ENCODE assay signal across 11 mouse cellular contexts in the genomic region with DNA sequence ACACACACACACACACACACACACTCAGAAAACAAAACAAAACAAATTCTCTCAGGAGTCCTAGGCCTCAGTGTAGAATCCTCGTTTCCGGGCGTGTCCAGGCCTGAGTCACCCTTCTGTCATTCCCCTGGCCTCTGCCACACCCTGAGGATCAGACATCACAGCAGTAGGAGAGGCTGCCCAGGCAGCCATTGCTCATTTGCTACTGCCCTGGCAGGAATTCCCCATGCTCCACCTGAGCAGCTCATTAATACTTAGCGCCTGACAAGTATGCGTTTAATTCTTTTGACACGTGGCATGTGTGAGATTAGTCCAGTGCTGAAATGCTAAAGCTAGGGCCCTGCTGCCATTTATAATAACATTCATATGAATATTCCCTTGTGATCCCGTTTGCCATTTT. TPM values are rescaled to one million over a fixed set of nuclear protein-coding genes. Genes with fewer than 3 reads are reported as not detected.
DNase-seq lines count a peak whose midpoint lies in the region; ATAC-seq lines count a peak whose summit lies in the region.
"Had no signal": no experiment of that assay in that cellular context is flagged by ENCODE, and none has a peak within 500 bp of the region (broad histone marks: within the 10 kb centered on the region; RNA-seq: fewer than 3 reads in every experiment).

No protein-coding gene starts in this region.

- no peak overlapping the region for H3K9ac ChIP-seq in neural tube, embryonic 12.5 days
- H3K9ac ChIP-seq in neural tube, embryonic 15.5 days (replicated peaks) = no peak overlapping the region
- no peak overlapping the region for H3K9ac ChIP-seq in hindbrain, embryonic 16.5 days (ENCODE audit: low read depth, low read length)
- no peak overlapping the region for H3K9ac ChIP-seq in stomach, embryonic 16.5 days (ENCODE audit: low read length)
- H3K9ac ChIP-seq in liver, embryonic 11.5 days (ENCODE audit: low read depth, low read length) = no peak overlapping the region

- ATAC-seq in neural tube, embryonic 12.5 days (ENCODE audit: low FRiP score, low read depth) = peak; percentile 48; the same call in 1 of the 2 replicates
- no peak for ATAC-seq in neural tube, embryonic 15.5 days (ENCODE audit: low FRiP score)
- ATAC-seq in hindbrain, embryonic 16.5 days = peak; percentile 69
- peak; percentile 91; the same call in 1 of the 2 replicates for ATAC-seq in stomach, embryonic 16.5 days (ENCODE audit: insufficient read depth, low FRiP score)
- no peak for ATAC-seq in liver, embryonic 11.5 days (replicated peaks; ENCODE audit: low FRiP score)

- H3K27me3 ChIP-seq in neural tube, embryonic 12.5 days (replicated peaks) = no peaks in the 10 kb centered on the region
- H3K27me3 ChIP-seq in neural tube, embryonic 15.5 days (replicated peaks) = no peaks in the 10 kb centered on the region
- no peaks in the 10 kb centered on the region for H3K27me3 ChIP-seq in hindbrain, embryonic 16.5 days (replicated peaks; ENCODE audit: control insufficient read depth, insufficient read depth, low read length)
- no peaks in the 10 kb centered on the region for H3K27me3 ChIP-seq in stomach, embryonic 16.5 days (ENCODE audit: control insufficient read depth, insufficient read depth, low read length)
- H3K27me3 ChIP-seq in liver, embryonic 11.5 days (replicated peaks; ENCODE audit: control insufficient read depth, insufficient read depth, low read length) = no peaks in the 10 kb centered on the region

- no peaks in the 10 kb centered on the region for H3K36me3 ChIP-seq in neural tube, embryonic 12.5 days
- H3K36me3 ChIP-seq in neural tube, embryonic 15.5 days = no peaks in the 10 kb centered on the region
- no peaks in the 10 kb centered on the region for H3K36me3 ChIP-seq in hindbrain, embryonic 16.5 days (ENCODE audit: control insufficient read depth, insufficient read depth, low read length)
- H3K36me3 ChIP-seq in stomach, embryonic 16.5 days (ENCODE audit: control insufficient read depth, insufficient read depth, low read length) = no peaks in the 10 kb centered on the region
- no peaks in the 10 kb centered on the region for H3K36me3 ChIP-seq in liver, embryonic 11.5 days (ENCODE audit: control insufficient read depth, insufficient read depth, low read length)

- H3K4me1 ChIP-seq in neural tube, embryonic 12.5 days = no peaks in the 10 kb centered on the region
- no peaks in the 10 kb centered on the region; the same call in none of the 2 replicates for H3K4me1 ChIP-seq in neural tube, embryonic 15.5 days
- 0 out of 2 replicates have a peak, but pooled peaks cover 2% of the 10 kb centered on the region for H3K4me1 ChIP-seq in hindbrain, embryonic 16.5 days (ENCODE audit: control insufficient read depth, insufficient read depth, low read depth, low read length)
- no peaks in the 10 kb centered on the region for H3K4me1 ChIP-seq in stomach, embryonic 16.5 days (ENCODE audit: control insufficient read depth, insufficient read depth, low read length)
- H3K4me1 ChIP-seq in liver, embryonic 11.5 days (replicated peaks; ENCODE audit: control insufficient read depth, insufficient read depth, low read length) = no peaks in the 10 kb centered on the region

- H3K9me3 ChIP-seq in neural tube, embryonic 12.5 days = no peaks in the 10 kb centered on the region
- H3K9me3 ChIP-seq in neural tube, embryonic 15.5 days (replicated peaks) = no peaks in the 10 kb centered on the region
- no peaks in the 10 kb centered on the region for H3K9me3 ChIP-seq in hindbrain, embryonic 16.5 days (ENCODE audit: control insufficient read depth, low read length)
- no peaks in the 10 kb centered on the region for H3K9me3 ChIP-seq in stomach, embryonic 16.5 days (replicated peaks; ENCODE audit: control insufficient read depth, low read length)
- H3K9me3 ChIP-seq in liver, embryonic 11.5 days (ENCODE audit: control insufficient read depth, low read length) = no peaks in the 10 kb centered on the region

- H3K4me3 ChIP-seq in neural tube, embryonic 12.5 days = no peak overlapping the region
- H3K4me3 ChIP-seq in neural tube, embryonic 15.5 days (replicated peaks) = no peak overlapping the region
- H3K4me3 ChIP-seq in hindbrain, embryonic 16.5 days (ENCODE audit: low read length) = no peak overlapping the region
- H3K4me3 ChIP-seq in stomach, embryonic 16.5 days (replicated peaks; ENCODE audit: low read length) = no peak overlapping the region
- H3K4me3 ChIP-seq in liver, embryonic 11.5 days (ENCODE audit: low read depth, low read length) = no peak overlapping the region
- H3K4me3 ChIP-seq: erythroblast, embryonic 14.5 days; myocyte had no signal

- DNase-seq in heart, adult 11 months = peak; percentile 82
- DNase-seq in heart, postnatal 4 days = no peak
- DNase-seq in liver, embryonic 11.5 days (ENCODE audit: low spot score) = no peak
- DNase-seq in gastrocnemius, postnatal 25 days = no peak
- DNase-seq: spleen, adult 18-20 months had no signal

- H3K4me2 ChIP-seq in neural tube, embryonic 12.5 days (replicated peaks) = no peak overlapping the region
- no peak overlapping the region for H3K4me2 ChIP-seq in neural tube, embryonic 15.5 days
- H3K4me2 ChIP-seq in hindbrain, embryonic 16.5 days (ENCODE audit: low read length) = no peak overlapping the region
- no peak overlapping the region for H3K4me2 ChIP-seq in stomach, embryonic 16.5 days (ENCODE audit: low read depth, low read length)
- H3K4me2 ChIP-seq in liver, embryonic 11.5 days = no peak overlapping the region

- H3K27ac ChIP-seq in neural tube, embryonic 12.5 days = no peak overlapping the region
- H3K27ac ChIP-seq in neural tube, embryonic 15.5 days (replicated peaks) = no peak overlapping the region
- no peak overlapping the region for H3K27ac ChIP-seq in hindbrain, embryonic 16.5 days (ENCODE audit: low read depth, low read length)
- no peak overlapping the region for H3K27ac ChIP-seq in stomach, embryonic 16.5 days (ENCODE audit: low read length)
- H3K27ac ChIP-seq in liver, embryonic 11.5 days (ENCODE audit: low read depth, low read length) = no peak overlapping the region

- WGBS in neural tube, embryonic 12.5 days = 79% methylated on average over 7 of the region's 7 CpGs
- 69% methylated on average over 7 of the region's 7 CpGs for WGBS in neural tube, embryonic 15.5 days
- 57% methylated on average over 7 of the region's 7 CpGs for WGBS in hindbrain, embryonic 16.5 days
- 47% methylated on average over 7 of the region's 7 CpGs for WGBS in stomach, embryonic 16.5 days
- 82% methylated on average over 7 of the region's 7 CpGs for WGBS in liver, embryonic 11.5 days

RNA-seq across cellular contexts. Expression of a gene that starts 25.0 kb away (rescaled TPM):
- 1 to 10 TPM; 1.5 TPM for total RNA-seq in heart, postnatal 4 days (2021)
- not detected in 2 replicates for polyA plus RNA-seq in neural tube, embryonic 12.5 days (2016; fragmentation: Nextera tagmentation; extraction: Ambion mirVana)
- polyA plus RNA-seq in neural tube, embryonic 15.5 days (2015; fragmentation: Nextera tagmentation; extraction: Ambion mirVana) = 0.10 and 0.54 TPM in 2 replicates
- 0.14 and 0.16 TPM in 2 replicates for polyA plus RNA-seq in hindbrain, embryonic 16.5 days (2015; fragmentation: Nextera tagmentation; extraction: Ambion mirVana)
- 7.9 and 11.8 TPM in 2 replicates for polyA plus RNA-seq in stomach, embryonic 16.5 days (2015; fragmentation: Nextera tagmentation; extraction: Ambion mirVana)
- 3.7 and 4.9 TPM in 2 replicates for polyA plus RNA-seq in liver, embryonic 11.5 days (2014; fragmentation: Nextera tagmentation; extraction: Ambion mirVana)
- not detected for total RNA-seq in gastrocnemius, postnatal 25 days (2021)
- polyA plus RNA-seq: erythroblast, embryonic 14.5 days had no signal

Comparison
In these comparisons a context has a peak if more than half of its experiments do, and no peak if none do; other contexts are left out.
1. ATAC-seq: peak in neural tube, embryonic 12.5 days (single experiment), hindbrain, embryonic 16.5 days (single experiment) and stomach, embryonic 16.5 days (single experiment); none in neural tube, embryonic 15.5 days (single experiment) and liver, embryonic 11.5 days (single experiment).